Mouse (Mus musculus): Measurements from ENCODE around the gene Gm17482. TPM values are rescaled to one million over a fixed set of nuclear protein-coding genes. Genes with fewer than 3 reads are reported as not detected.

Gm17482 gene
- polyA plus RNA-seq (2014; fragmentation: Illumina TruSeq; extraction: RNeasy Lipid Tissue Mini Kit (QIAGEN cat#74804); ENCODE audit: low read depth, low replicate concordance) = not detected

DNA sequence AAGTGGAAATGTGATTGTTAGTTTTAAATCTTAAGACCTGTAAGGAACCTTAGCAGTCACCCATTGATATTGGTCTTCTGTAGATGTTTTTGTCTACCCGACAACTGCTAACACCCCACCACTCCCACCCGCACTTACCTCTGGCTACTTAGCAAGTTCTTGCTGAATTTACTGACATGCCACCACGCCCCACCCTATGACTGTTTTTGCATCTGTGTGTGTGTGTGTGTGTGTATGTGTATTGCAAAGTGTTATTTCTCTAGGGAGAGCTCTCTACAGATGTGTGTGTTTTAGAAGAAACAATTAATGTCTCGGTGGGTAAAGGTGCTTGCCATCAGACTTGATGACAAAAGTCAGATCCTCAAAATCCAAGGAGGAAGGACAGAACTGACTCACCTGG lies at the start of gene Gm17482:
TSS of gene Gm17482 (plus strand) at position 301 of the 400 bp plus-strand sequence.

DNA sequence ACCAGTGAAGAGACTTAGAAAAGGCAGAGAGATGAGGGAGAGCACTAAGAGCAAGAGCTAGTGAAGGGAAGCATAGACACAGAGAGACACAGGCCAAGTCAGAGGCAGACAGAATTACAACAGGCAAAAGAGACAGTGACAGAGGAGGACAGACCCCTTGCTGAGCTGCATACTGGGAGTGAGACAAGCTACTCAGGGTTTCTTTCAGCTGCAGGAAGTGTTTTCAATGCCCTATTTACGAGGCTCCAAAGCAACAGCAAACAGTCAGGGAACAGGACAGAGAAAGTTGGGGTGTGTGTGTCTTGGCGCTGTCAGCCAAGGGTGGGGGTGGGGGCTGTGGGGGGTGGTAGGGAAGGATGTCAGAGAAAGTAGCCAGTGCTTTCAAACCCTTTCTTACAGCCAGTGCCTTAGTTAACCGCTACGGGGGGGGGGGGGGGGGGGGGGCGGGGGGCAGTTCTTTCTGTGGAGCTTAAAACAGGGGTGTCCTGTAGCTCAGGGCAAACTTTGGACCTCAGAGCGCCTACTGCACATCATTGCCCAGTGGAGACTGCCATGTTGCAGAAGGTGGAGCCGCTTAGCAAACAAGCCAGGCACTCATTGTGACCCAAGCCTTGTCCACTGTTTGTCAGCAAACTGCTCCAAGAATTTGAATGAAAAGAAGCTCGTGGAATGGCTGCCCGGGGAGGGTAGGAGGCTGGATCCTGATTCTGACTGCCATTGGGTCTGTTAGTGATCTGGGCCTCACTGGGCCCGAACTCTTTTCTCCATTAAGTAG lies 25.1 kb downstream of the Gm17482 start, which contains the start of gene Timp4:
TSS of gene Timp4 (minus strand) at position 107 of the 775 bp plus-strand sequence.

Other genes starting within 250 kb of the Gm17482 start
- gene Tamm41, start 189.5 kb upstream of the Gm17482 start, polyA plus RNA-seq (2014; fragmentation: Illumina TruSeq; extraction: RNeasy Lipid Tissue Mini Kit (QIAGEN cat#74804); ENCODE audit: low read depth, low replicate concordance) = 10.5 TPM
- 3.1 TPM for gene Syn2, start 92.4 kb upstream of the Gm17482 start, polyA plus RNA-seq (2014; fragmentation: Illumina TruSeq; extraction: RNeasy Lipid Tissue Mini Kit (QIAGEN cat#74804); ENCODE audit: low read depth, low replicate concordance)
- gene Timp4, start 24.9 kb downstream of the Gm17482 start, polyA plus RNA-seq (2014; fragmentation: Illumina TruSeq; extraction: RNeasy Lipid Tissue Mini Kit (QIAGEN cat#74804); ENCODE audit: low read depth, low replicate concordance) = 1.6 TPM
- gene Pparg, start 133.6 kb downstream of the Gm17482 start, polyA plus RNA-seq (2014; fragmentation: Illumina TruSeq; extraction: RNeasy Lipid Tissue Mini Kit (QIAGEN cat#74804); ENCODE audit: low read depth, low replicate concordance) = 4.9 TPM